Mouse (Mus musculus) limb, embryonic 15.5 days (tissue): Measurements from ENCODE around the gene Cox7b2. TPM values are rescaled to one million over a fixed set of nuclear protein-coding genes. Genes with fewer than 3 reads are reported as not detected.

ENCODE experiments used
- polyA plus RNA-seq: library from polyadenylated mRNA; unstranded; fragments of >200 nt; fragmentation: Nextera tagmentation; extraction: Ambion mirVana; gene quantifications from 2 replicates; pipeline ENCODE4 v1.2.1, GENCODE M21; 2015

Cox7b2 gene
- polyA plus RNA-seq, 1 experiment from 2014 or later: not detected

Other genes with a start within 250 kb of the Cox7b2 start
- 1.8 and 1.9 TPM in 2 replicates for gene Gabrb1, start 109.9 kb upstream of the Cox7b2 start, polyA plus RNA-seq
- gene Gabra4, start 110.1 kb upstream of the Cox7b2 start, polyA plus RNA-seq: 7.3 and 8.9 TPM in 2 replicates